Mouse (Mus musculus): Measurements from ENCODE around the gene Prdx1.
A peak's percentile ranks its signal among the peaks of the same experiment; 100 is the strongest.

DNA sequence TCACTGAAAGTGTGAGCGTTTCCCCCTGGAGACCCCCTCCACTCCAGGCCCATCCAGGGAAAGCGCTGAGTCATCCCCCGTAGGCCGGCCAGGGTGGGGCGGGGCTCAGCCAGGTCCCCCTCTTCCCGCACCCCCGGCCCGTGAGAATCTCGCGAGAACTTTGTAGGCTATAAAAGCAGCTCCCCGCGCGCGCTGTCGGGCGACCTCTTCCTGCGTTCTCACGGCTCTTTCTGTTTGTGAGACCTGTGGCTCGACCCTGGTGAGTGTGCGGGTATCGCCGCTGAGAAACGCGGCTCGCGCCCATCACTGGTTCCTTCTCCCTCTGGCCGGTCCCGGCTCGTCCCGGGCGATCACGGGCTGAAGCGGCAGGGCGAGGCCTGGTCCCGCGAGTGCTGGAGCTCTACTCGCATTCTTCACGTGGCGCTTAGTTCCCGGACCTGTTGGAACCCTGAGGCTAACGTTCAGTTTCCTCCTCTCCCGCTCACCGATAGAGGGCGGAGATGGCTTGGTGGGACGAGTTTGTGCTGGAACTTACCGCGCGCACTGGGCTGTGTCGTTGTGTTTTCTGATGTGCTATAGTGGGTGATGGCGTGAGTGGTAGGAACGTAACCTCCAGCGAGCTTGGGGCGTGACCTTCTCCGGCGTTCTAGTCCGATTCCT, at the start of gene Prdx1:
- TF ChIP-seq CTCF (IDR thresholded peaks at IDR 0.05; ENCODE audit: borderline replicate concordance, insufficient read depth, low read length) (peak; percentile 89; the same call in 1 of the 2 replicates), POLR2A (IDR thresholded peaks at IDR 0.05; ENCODE audit: low read depth, low read length) (peak; percentile 99)
